Mouse (Mus musculus) layer of hippocampus, adult 2 months (tissue): ENCODE results near the gene Gdpgp1. TPM values are rescaled to one million over a fixed set of nuclear protein-coding genes. Genes with fewer than 3 reads are reported as not detected.

Experiments
- DNase-seq, 2 experiments: peaks; one replicate each; pipeline ENCODE4 v3.0.0; 2022; ENCODE audit warnings: low spot score in 2 of 2
- H3K27ac ChIP-seq: fragments of 200-600 bp; 2 replicates; pipeline ENCODE4 v1.8.1; 2022
- H3K4me3 ChIP-seq: fragments of 200-600 bp; 2 replicates; pipeline ENCODE4 v1.8.1; 2022; ENCODE audit warnings: mild to moderate bottlenecking
- CTCF ChIP-seq: fragments of 200-600 bp; conservative IDR thresholded peaks from 2 replicates; pipeline ENCODE4 v1.8.1; 2022; ENCODE audit warnings: antibody characterized with exemption, mild to moderate bottlenecking, moderate library complexity
- total RNA-seq, 2 experiments: library from RNA; stranded (reverse); gene quantifications; 2 replicates each; pipeline ENCODE4 v1.2.3; 2021

The Gdpgp1 gene
- total RNA-seq, 2 experiments from 2014 or later: 6.1 to 6.8 TPM

GRCm38 (mm10) chr7:80192226-80193061 is 40.2 kb upstream of the Gdpgp1 start:
- DNase-seq: peak; percentile 55 to 57
- peak overlapping the region; percentile 33 for H3K4me3 ChIP-seq
- no peak for TF ChIP-seq CTCF
- H3K27ac ChIP-seq: peak overlapping the region; percentile 74

DNA sequence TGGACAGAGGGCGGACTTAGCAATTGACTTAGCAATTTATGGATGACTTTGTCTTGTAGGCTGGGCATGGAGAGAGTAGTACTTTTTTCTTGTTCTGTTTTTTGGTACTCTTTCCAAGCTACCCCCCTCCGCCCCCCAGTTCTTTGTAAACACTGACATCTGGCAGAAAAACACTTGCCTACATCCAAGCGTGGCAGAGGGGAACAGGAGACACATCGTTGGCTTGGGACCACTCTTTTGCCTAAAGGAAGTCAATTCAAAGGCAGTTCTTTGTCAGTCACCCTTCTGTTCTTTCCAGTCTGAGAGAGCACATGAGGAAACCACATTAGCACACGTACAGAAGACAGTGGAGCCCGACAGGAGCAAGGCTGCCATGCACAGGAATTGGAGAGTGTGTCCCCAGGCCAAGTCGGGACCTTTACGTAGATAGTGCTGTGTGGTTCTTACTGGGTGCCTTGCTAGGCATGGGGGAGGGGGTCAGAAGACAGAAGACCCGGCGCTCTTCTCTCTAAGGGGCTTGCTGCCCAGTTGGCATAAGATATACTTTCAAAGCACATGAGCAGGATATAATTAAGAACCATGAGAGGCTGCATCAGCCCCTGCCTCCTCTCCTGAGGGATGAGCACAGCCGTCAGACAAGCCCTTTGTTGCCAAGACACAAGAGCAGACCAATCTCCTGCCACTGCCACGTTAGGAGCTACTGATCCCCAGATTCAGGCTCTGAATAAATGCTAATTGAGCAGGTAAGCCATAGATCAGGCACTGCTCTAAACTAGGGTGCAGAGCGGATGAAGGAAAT is 38.5 kb upstream of the Gdpgp1 start:
- no peak for TF ChIP-seq CTCF
- peak overlapping the region; percentile 81 for H3K27ac ChIP-seq
- H3K4me3 ChIP-seq: no peak overlapping the region; the same call in 1 of the 2 replicates
- DNase-seq: no peak

GRCm38 (mm10) chr7:80195146-80195545 is 37.5 kb upstream of the Gdpgp1 start:
- Histone ChIP-seq H3K27ac (peak overlapping the region; percentile 32; the same call in 1 of the 2 replicates), H3K4me3 (no peak overlapping the region)
- no peak for TF ChIP-seq CTCF
- no peak for DNase-seq

DNA sequence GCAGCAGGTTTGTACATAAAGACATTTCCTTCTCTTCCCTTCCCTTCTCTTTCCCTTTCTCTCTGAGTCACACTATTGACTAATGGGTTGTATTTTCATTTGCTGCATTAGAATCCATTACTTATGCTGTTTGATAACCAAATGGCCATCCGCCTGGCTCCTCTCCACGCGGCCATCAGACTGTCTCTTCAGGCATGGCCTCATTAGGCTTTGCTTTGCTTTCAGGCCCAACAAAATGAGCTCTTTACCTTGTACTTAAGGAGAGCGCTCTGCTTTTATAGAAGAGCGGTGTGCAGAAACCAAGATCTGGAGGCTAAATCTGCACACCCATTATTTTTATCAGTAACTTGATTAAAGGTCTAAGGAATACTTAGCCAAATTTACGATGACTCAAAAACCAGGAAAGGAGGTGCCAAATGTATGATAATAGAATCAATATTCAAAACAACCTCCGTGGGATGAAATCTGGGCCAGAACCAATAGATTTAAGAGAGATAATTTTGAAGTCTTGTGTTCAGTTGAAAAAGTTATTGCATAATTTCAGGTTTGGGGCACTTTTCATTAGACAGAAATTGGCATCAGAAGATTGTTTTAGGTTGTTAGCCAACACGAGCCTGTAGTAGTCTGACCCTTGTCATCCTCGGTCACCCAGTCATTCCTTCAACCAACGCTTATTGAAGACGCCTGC is 36.9 kb upstream of the Gdpgp1 start:
- peak overlapping the region; percentile 40; the same call in 1 of the 2 replicates for H3K27ac ChIP-seq
- DNase-seq: no peak
- H3K4me3 ChIP-seq: no peak overlapping the region
- TF ChIP-seq CTCF: no peak

DNA sequence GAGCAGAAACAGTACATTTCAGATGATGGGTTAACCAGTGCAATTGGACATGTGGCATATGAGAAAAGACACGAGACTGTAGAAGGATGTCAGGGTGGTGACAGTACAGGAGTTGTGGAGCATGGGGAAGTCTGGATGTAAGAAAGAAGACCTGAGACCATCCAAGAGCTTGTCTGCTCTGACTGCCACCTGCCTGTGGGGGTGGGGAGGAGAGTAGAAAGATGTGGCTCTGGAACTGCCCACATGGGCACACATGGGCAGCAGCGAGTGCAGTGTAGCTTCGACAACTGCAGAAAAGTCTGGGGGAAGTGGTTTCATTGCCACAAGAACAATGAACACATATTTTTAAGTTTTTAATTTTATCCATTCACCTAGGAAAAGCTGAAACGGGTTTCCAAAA is 35.3 kb upstream of the Gdpgp1 start:
- peak; percentile 27 for TF ChIP-seq CTCF
- H3K4me3 ChIP-seq: peak overlapping the region; percentile 78
- no peak for DNase-seq
- H3K27ac ChIP-seq: peak overlapping the region; percentile 95

GRCm38 (mm10) chr7:80197941-80198778 is 34.5 kb upstream of the Gdpgp1 start:
- Histone ChIP-seq H3K4me3 (peak overlapping the region; percentile 78), H3K27ac (peak overlapping the region; percentile 95)
- TF ChIP-seq CTCF: no peak
- DNase-seq: peak; percentile 62 to 74

GRCm38 (mm10) chr7:80198863-80199262 is 33.8 kb upstream of the Gdpgp1 start:
- Histone ChIP-seq H3K27ac (peak overlapping the region; percentile 95), H3K4me3 (peak overlapping the region; percentile 78)
- no peak for DNase-seq
- TF ChIP-seq CTCF: no peak

DNA sequence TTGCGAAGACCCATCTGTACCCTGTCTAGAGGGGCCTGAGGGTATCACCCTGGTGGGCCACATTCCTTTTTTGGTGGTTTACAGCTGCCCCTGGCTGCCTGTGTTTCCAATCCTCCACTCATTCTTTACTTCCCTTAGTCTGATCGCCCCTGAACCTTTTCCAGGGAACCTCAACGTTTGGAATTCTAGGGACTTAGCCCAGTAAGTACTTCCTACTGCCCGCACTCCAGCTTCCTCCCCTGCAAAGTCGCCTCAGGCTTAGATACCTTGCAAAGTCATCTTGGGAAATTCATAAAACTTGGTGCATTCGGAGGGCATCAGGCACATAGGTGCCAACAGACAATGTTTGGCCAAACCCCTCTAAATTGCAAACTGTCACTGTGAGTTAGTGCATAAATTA is 33.4 kb upstream of the Gdpgp1 start:
- TF ChIP-seq CTCF: no peak
- H3K4me3 ChIP-seq: peak overlapping the region; percentile 78
- no peak for DNase-seq
- peak overlapping the region; percentile 95 for H3K27ac ChIP-seq

DNA sequence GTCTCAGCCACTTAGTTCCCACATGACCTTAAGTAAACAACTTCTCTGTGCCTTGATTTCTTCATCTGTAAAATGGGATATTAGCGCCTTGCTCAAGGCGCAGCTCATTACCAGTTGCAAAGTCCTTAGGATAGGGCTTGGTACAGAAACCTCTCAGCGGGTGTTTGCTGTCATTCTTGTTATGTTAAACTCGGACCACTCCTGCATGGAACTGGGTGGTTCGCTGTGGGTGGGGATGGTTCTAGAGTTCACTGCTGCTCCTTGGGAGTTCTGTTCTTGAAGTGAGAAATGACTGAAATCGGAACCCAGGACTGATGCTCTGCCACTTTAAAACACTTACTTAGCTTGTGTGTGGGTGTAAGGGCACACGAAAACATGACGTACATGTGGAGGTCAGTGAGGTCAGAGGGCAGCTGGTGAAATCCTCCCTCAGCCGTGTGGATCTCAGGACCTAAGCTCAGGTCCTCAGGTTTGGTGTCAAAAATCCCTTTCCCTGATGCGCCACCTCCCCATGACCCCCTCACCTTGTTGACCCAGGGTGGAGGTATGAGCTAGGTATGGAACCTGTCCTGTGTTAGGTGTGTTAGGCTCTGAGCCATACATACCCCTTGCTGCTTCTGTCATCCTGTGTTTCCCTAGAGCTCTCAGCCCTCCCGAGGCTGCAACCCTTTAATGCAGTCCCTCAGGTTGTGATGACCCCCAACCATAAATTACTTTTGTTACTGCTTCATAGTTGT is 32.6 kb upstream of the Gdpgp1 start:
- Histone ChIP-seq H3K27ac (peak overlapping the region; percentile 95), H3K4me3 (peak overlapping the region; percentile 78)
- no peak for TF ChIP-seq CTCF
- DNase-seq: no peak

DNA sequence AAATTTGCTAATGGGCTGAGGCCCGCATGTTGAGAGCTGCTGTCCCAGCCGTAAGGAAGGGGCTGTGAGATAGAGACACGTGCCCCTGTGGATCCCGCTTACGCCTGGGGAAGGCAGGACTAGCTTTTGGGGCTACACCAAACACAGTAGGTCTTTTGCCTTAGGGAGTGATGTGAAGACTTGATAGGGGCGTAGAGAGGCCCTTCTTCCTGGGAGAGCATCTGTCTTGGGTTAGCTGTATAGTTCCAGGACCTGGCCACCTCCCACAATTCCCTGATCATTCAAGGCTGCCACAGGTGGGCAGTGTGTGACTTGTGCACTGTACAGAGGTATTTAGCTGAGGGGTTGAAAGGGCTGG is 32.1 kb upstream of the Gdpgp1 start:
- H3K27ac ChIP-seq: peak overlapping the region; percentile 95; the same call in 1 of the 2 replicates
- TF ChIP-seq CTCF: no peak
- DNase-seq: no peak
- H3K4me3 ChIP-seq: peak overlapping the region; percentile 78; the same call in 1 of the 2 replicates

- no peak for TF ChIP-seq CTCF
- no peak for DNase-seq
- H3K27ac ChIP-seq: peak overlapping the region; percentile 76; the same call in 1 of the 2 replicates
These were observed 31.6 kb upstream of the Gdpgp1 start for GRCm38 (mm10) chr7:80200963-80201539.

More at GRCm38 (mm10) chr7:80200963-80201539, 31.6 kb upstream of the Gdpgp1 start:
- H3K4me3 ChIP-seq: no peak overlapping the region
